In genomic region chr15:100676521-100676920, GRCm38 (mm10) we compare ENCODE assay signal across 21 mouse cellular contexts. TPM values are rescaled to one million over a fixed set of nuclear protein-coding genes. Genes with fewer than 3 reads are reported as not detected.
DNase-seq lines count a peak whose midpoint lies in the region; ATAC-seq and TF ChIP-seq lines count a peak whose summit lies in the region.
"Had no signal": no experiment of that assay in that cellular context is flagged by ENCODE, and none has a peak within 500 bp of the region (broad histone marks: within the 10 kb centered on the region; RNA-seq: fewer than 3 reads in every experiment).

No protein-coding gene starts in this region.

- H3K36me3 ChIP-seq in heart, adult 2 months (ENCODE audit: control insufficient read depth, insufficient read depth, low read length): no peaks in the 10 kb centered on the region
- no peaks in the 10 kb centered on the region for H3K36me3 ChIP-seq in lung, embryonic 14.5 days (ENCODE audit: insufficient read depth)
- H3K36me3 ChIP-seq: embryonic facial prominence, embryonic 10.5 days; hindbrain, embryonic 10.5 days; limb, embryonic 13.5 days; midbrain, embryonic 12.5 days; neural tube, embryonic 13.5 days had no signal

- no peak for TF ChIP-seq POLR2A in heart, adult 2 months (IDR thresholded peaks at IDR 0.05; ENCODE audit: insufficient read depth, low read depth, low read length)

- no peak overlapping the region for H3K4me2 ChIP-seq in lung, embryonic 14.5 days
- H3K4me2 ChIP-seq: limb, embryonic 13.5 days; midbrain, embryonic 12.5 days; neural tube, embryonic 13.5 days had no signal

- TF ChIP-seq CTCF in heart, adult 2 months (IDR thresholded peaks at IDR 0.05): peak; percentile 36
- TF ChIP-seq CTCF in lung, embryonic 14.5 days (IDR thresholded peaks at IDR 0.05; ENCODE audit: low read depth): peak; percentile 16

- no peaks in the 10 kb centered on the region for H3K9me3 ChIP-seq in lung, embryonic 14.5 days (ENCODE audit: low read depth, low read length)
- H3K9me3 ChIP-seq: embryonic facial prominence, embryonic 10.5 days; hindbrain, embryonic 10.5 days; limb, embryonic 13.5 days; midbrain, embryonic 12.5 days; neural tube, embryonic 13.5 days had no signal

- H3K27ac ChIP-seq in heart, adult 2 months: no peak overlapping the region
- no peak overlapping the region for H3K27ac ChIP-seq in lung, embryonic 14.5 days (ENCODE audit: low read depth)
- H3K27ac ChIP-seq: embryonic facial prominence, embryonic 10.5 days; hindbrain, embryonic 10.5 days; limb, embryonic 13.5 days; midbrain, embryonic 12.5 days; neural tube, embryonic 13.5 days had no signal

- ATAC-seq in lung, embryonic 14.5 days (ENCODE audit: insufficient read depth): no peak

- peaks cover 7% of the 10 kb centered on the region for H3K4me1 ChIP-seq in heart, adult 2 months (ENCODE audit: control insufficient read depth, insufficient read depth, low read length)
- H3K4me1 ChIP-seq in lung, embryonic 14.5 days (ENCODE audit: insufficient read depth): no peaks in the 10 kb centered on the region
- H3K4me1 ChIP-seq: limb, embryonic 13.5 days had no signal

- H3K27me3 ChIP-seq in heart, adult 2 months (ENCODE audit: control insufficient read depth, insufficient read depth, low read length): no peaks in the 10 kb centered on the region
- H3K27me3 ChIP-seq in lung, embryonic 14.5 days (ENCODE audit: insufficient read depth, low read length): no peaks in the 10 kb centered on the region
- H3K27me3 ChIP-seq: limb, embryonic 13.5 days; midbrain, embryonic 12.5 days; neural tube, embryonic 13.5 days had no signal

- no peak overlapping the region for H3K4me3 ChIP-seq in heart, adult 2 months
- no peak overlapping the region for H3K4me3 ChIP-seq in lung, embryonic 14.5 days (ENCODE audit: low read depth, low read length)
- H3K4me3 ChIP-seq: embryonic facial prominence, embryonic 10.5 days; hindbrain, embryonic 10.5 days; limb, embryonic 13.5 days; midbrain, embryonic 12.5 days; neural tube, embryonic 13.5 days had no signal

- DNase-seq in heart, adult 2 months: no peak
- DNase-seq in heart, adult 8-10 months (ENCODE audit: low spot score): no peak
- DNase-seq in lung, embryonic 14.5 days: no peak
- no peak for DNase-seq in lung, postnatal 36 days
- DNase-seq in A20 (ENCODE audit: low read depth, low spot score): peak; percentile 56
- peak; percentile 34 for DNase-seq in T-cell, adult 2 months (ENCODE audit: low spot score)
- no peak for DNase-seq in spleen, postnatal 14 days (ENCODE audit: low spot score in 2 of 2)
- no peak for DNase-seq in urinary bladder, adult 18-20 months (ENCODE audit: low spot score in 2 of 2)
- DNase-seq: adrenal gland, adult 2 months; cerebellum, adult 9-10 months; gastrocnemius, postnatal 25 days; kidney, adult 9 months; kidney, postnatal 36 days; lung, postnatal 4 days; right cerebral cortex, postnatal 25 days; thymus, postnatal 25 days had no signal

- no peaks in the 10 kb centered on the region for H3K79me2 ChIP-seq in heart, adult 2 months (replicated peaks; ENCODE audit: control insufficient read depth, insufficient read depth, low read length)

- H3K9ac ChIP-seq in heart, adult 2 months (ENCODE audit: low read depth, low read length): no peak overlapping the region
- H3K9ac ChIP-seq in lung, embryonic 14.5 days: no peak overlapping the region
- H3K9ac ChIP-seq: limb, embryonic 13.5 days; midbrain, embryonic 12.5 days; neural tube, embryonic 13.5 days had no signal

- TF ChIP-seq EP300 in heart, adult 2 months (IDR thresholded peaks at IDR 0.05; ENCODE audit: insufficient read depth, low read depth, low read length): no peak

- WGBS in heart, adult 2 months: 85% methylated on average over 1 of the region's 1 CpGs
- WGBS in lung, embryonic 14.5 days: 87% methylated on average over 1 of the region's 1 CpGs

- intact Hi-C loops in heart, adult 2 months (cut with DNase I): no loop called here

RNA-seq across cellular contexts. Expression of gene Bin2, which starts 7.2 kb away (rescaled TPM):
- total RNA-seq in heart, adult 2 months (2021): 1 to 10 TPM; 1.6 to 2.0 TPM
- polyA plus RNA-seq in heart, adult 2 months (2012; rRNA removed): 1.3 and 3.0 TPM in 2 replicates
- 1 to 10 TPM in 2 of 4 experiments, under 1 TPM in 2; 0.84 to 2.6 (median 1.1) TPM for total RNA-seq in heart, adult 8-10 months (2022)
- 4.8 TPM in 2 replicates for polyA plus RNA-seq in lung, embryonic 14.5 days (2014; fragmentation: Nextera tagmentation; extraction: Ambion mirVana)

RNA-seq across cellular contexts. Expression of gene Cela1, which starts 11.2 kb away (rescaled TPM):
- total RNA-seq in heart, adult 2 months (2021): 1 to 10 TPM in 1 of 2 experiments, under 1 TPM in 1; 0.78 to 1.0 TPM
- 1.3 and 1.7 TPM in 2 replicates for polyA plus RNA-seq in heart, adult 2 months (2012; rRNA removed)
- total RNA-seq in heart, adult 8-10 months (2022): 1 to 10 TPM; 1.1 to 2.0 (median 1.5) TPM
- 0.97 and 1.2 TPM in 2 replicates for polyA plus RNA-seq in lung, embryonic 14.5 days (2014; fragmentation: Nextera tagmentation; extraction: Ambion mirVana)
- total RNA-seq: gastrocnemius, postnatal 25 days had no signal

RNA-seq across cellular contexts. Expression of gene Smagp, which starts 39.8 kb away (rescaled TPM):
- 10 to 100 TPM; 11.6 to 12.9 TPM for total RNA-seq in heart, adult 2 months (2021)
- 19.5 and 21.1 TPM in 2 replicates for polyA plus RNA-seq in heart, adult 2 months (2012; rRNA removed)
- 10 to 100 TPM; 10.9 to 20.2 (median 11.9) TPM for total RNA-seq in heart, adult 8-10 months (2022)
- polyA plus RNA-seq in lung, embryonic 14.5 days (2014; fragmentation: Nextera tagmentation; extraction: Ambion mirVana): 9.5 and 11.9 TPM in 2 replicates

RNA-seq across cellular contexts. Expression of gene Galnt6, which starts 52.7 kb away (rescaled TPM):
- under 1 TPM; 0.65 to 0.89 TPM for total RNA-seq in heart, adult 2 months (2021)
- polyA plus RNA-seq in heart, adult 2 months (2012; rRNA removed): 0.70 and 0.78 TPM in 2 replicates
- total RNA-seq in heart, adult 8-10 months (2022): under 1 TPM; 0.54 to 0.86 (median 0.64) TPM
- 0.07 and 0.25 TPM in 2 replicates for polyA plus RNA-seq in lung, embryonic 14.5 days (2014; fragmentation: Nextera tagmentation; extraction: Ambion mirVana)

Comparison
In these comparisons a context has a peak if more than half of its experiments do, and no peak if none do; other contexts are left out.
1. DNase-seq: peak in A20 (single experiment) and T-cell, adult 2 months (single experiment); none in heart, adult 2 months (0 of 2), heart, adult 8-10 months (single experiment), lung, embryonic 14.5 days (single experiment), lung, postnatal 36 days (single experiment), spleen, postnatal 14 days (0 of 2) and urinary bladder, adult 18-20 months (0 of 2).